Mouse (Mus musculus) erythroblast, embryonic 14.5 days (primary cell): ENCODE results near the gene Snx1.

ENCODE experiments used
- GATA1 ChIP-seq: IDR thresholded peaks from 2 replicates; pipeline ENCODE4 v1.6.1; 2012; ENCODE audit warnings: low read length, inconsistent platforms, mixed read lengths
- TAL1 ChIP-seq: IDR thresholded peaks from 3 replicates; pipeline ENCODE4 v1.6.1; 2012; ENCODE audit warnings: low read length, inconsistent platforms, mixed read lengths

DNA sequence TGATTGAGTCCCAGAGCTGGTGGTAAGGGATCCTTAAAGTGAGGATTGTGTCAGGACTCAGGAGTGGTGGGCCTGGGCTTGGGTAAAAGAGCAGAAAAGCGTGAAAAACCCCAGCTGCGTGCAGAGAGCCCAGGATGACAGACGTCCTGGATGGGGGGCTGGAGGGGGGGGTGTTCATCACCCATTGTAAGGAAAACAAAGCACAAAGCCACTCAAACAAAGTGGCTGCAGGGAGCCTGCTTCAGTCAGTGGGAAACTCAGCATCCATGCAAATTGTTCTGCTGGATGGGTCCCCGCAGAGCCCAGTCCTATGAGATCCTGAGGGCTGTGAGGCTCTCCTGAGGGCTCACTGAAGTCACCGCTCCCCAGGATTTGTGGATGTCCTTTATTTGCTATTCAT is 44.1 kb upstream of the Snx1 start:
- no peak for TF ChIP-seq GATA1
- no peak for TF ChIP-seq TAL1
